Mouse (Mus musculus): Measurements from ENCODE around the gene Prkacb. TPM values are rescaled to one million over a fixed set of nuclear protein-coding genes. Genes with fewer than 3 reads are reported as not detected.

Prkacb gene
- total RNA-seq, 4 experiments from 2014 or later: 234 to 268 (median 254) TPM

- peak in 1 of 2 experiments; percentile 21 for DNase-seq (ENCODE audit: low spot score in 2 of 2)
Measured at GRCm38 (mm10) chr3:146723037-146723436, 89.8 kb downstream of the Prkacb start.

DNA sequence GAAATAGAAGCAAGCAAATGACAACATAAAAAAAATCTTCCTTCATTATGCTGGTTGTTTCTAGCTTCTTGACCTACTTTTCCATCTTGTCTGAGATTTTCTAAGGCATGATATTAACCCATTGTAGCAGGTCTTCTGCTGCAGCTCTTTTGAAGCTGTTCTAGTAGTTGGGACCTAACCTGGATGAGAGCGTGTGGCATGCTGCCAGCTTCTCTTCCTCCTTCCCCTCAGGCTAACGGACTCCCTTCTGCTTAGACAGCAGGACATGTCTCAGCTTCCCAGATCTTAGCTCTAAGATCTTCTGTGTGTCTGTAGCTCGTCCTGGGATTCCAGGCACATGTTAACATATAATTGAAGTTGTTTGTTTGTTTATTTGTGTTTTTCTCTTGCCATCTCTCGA lies 93.1 kb downstream of the Prkacb start:
- DNase-seq (ENCODE audit: low spot score in 2 of 2): no peak

- DNase-seq (ENCODE audit: low spot score in 2 of 2): no peak
Measured at GRCm38 (mm10) chr3:146718251-146718650, 94.5 kb downstream of the Prkacb start.

GRCm38 (mm10) chr3:146712305-146712704 lies 100.5 kb downstream of the Prkacb start:
- DNase-seq (ENCODE audit: low spot score in 2 of 2): no peak

GRCm38 (mm10) chr3:146711559-146711958 lies 101.2 kb downstream of the Prkacb start:
- peak; percentile 21 to 34 for DNase-seq (ENCODE audit: low spot score in 2 of 2)

GRCm38 (mm10) chr3:146711084-146711483 lies 101.7 kb downstream of the Prkacb start:
- no peak for DNase-seq (ENCODE audit: low spot score in 2 of 2)

DNA sequence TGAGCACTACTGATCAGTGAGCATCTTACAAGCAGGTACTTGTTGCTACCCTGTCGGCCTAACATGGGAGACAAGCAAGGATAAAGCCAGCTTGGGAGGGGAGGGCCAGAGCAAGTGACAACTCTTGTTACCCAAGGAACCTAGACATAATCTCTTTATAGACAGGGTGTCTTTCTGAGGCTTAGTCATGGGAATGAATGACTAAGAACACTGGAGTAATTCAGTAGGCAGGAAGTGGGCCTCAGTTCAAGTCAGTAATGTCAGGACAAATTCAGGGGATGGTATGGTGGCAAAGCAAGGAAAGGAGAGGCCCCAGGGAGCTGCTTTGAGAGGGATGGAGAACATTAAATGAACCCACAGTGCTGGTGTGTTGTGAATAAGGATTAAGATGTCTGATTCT lies 103.7 kb downstream of the Prkacb start:
- DNase-seq (ENCODE audit: low spot score in 2 of 2): no peak

DNA sequence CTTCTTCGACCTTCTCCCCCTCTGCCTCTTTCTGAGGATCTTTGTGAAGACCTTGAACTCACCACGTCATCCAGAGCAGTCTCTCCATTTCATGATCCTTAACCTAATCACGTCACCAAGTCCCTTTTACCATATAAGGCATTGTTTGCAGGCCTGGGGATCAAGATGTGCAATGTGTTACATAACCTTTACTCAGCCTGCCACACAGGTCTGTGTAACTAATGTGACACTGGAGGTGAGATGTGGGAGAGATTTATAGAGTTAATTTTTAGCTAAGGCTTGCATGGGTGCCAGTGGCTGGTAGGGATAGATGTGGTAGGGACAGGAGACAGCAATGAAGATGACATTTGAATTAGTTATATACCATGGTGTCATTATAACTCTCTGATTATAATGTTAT lies 104.4 kb downstream of the Prkacb start:
- DNase-seq (ENCODE audit: low spot score in 2 of 2): no peak

GRCm38 (mm10) chr3:146704099-146704498 lies 108.7 kb downstream of the Prkacb start:
- DNase-seq (ENCODE audit: low spot score in 2 of 2): no peak

DNA sequence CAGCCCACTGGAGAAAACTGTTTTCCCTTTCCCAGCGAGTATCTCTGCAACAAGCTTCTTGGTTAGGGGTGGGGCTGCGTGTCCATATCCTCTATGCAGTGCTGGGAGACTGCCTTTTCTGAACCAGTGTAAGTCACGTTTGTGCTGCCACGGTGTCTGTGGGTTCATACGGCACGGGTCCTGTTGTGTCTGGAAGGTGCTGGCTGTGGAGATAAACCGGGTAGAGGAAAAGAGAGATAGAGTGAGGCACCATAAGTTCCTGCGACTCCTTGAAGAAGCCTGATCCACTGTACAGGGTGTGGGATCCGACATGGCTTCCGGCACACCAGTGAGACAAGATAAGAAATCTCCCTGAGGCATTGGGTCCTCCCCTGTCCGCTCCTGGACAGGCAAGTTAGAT lies 112.7 kb downstream of the Prkacb start:
- no peak for DNase-seq (ENCODE audit: low spot score in 2 of 2)

DNA sequence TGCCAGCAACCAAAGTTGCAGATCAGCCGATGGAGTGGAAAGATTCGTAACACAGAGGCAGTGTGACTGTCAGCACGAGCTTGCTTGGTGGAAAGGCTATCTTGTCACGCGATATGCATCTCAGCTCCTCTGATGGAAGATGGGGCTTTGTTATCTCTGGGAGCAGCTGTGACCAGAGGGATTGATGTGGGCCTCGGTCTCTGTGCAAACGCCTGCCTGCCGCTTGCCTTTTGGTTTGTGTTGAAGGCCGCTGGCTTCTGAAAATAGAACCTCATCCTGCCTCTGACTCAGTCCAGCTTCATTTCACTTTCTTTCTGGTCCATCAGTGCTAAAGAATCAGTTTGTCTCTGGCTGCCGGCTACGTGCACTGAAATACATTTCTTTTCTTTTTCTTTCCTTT lies 113.8 kb downstream of the Prkacb start:
- no peak for DNase-seq (ENCODE audit: low spot score in 2 of 2)

GRCm38 (mm10) chr3:146692547-146692946 lies 120.2 kb downstream of the Prkacb start:
- no peak for DNase-seq (ENCODE audit: low spot score in 2 of 2)

DNA sequence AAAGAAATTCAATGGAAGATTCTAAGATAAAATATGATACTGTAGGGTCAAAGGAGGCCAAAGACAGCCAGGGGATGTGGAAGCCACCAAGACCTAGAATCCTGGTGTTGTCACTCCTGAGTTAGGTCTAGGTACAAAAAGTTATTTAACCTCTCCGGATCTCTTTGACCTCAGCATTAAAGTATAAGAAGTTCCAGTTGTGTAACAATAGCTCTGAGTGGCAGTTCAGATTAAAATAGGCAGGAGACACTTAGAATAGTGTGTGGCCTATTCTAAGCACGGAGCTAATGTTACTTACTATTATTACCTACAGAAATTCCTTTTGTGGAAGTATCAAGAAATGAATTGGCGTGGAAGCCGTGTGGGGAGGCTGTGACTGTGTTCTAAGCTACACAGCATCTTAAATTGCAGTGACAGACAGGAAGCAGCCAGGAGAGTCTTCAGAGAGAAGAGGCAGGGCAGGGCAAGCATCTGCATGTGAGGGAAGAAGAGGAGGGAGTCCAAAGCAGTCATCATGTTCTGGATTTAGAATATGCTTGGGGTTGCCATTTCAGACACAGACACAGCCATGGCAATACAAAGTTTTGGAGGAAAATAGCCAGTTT lies 125.6 kb downstream of the Prkacb start:
- DNase-seq (ENCODE audit: low spot score in 2 of 2): no peak

DNA sequence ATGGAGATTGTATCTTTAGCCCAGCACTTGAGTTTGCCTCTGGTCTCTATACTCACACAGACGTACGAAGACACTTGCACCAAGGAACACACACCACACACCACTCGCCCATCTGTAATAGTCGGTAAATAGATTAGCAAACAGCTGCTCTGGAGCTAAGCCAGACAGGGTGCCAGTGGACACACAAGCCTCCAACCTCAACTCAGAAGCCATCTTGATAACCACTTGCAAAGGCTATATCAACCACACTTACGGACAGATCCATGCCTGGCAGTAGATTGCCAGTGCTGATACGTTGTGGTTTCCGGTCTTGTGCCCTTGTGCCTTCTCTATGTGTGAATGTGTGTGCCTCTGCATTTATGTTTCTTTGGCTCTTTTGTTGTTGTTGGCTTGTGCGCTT lies 126.4 kb downstream of the Prkacb start:
- no peak for DNase-seq (ENCODE audit: low spot score in 2 of 2)

DNA sequence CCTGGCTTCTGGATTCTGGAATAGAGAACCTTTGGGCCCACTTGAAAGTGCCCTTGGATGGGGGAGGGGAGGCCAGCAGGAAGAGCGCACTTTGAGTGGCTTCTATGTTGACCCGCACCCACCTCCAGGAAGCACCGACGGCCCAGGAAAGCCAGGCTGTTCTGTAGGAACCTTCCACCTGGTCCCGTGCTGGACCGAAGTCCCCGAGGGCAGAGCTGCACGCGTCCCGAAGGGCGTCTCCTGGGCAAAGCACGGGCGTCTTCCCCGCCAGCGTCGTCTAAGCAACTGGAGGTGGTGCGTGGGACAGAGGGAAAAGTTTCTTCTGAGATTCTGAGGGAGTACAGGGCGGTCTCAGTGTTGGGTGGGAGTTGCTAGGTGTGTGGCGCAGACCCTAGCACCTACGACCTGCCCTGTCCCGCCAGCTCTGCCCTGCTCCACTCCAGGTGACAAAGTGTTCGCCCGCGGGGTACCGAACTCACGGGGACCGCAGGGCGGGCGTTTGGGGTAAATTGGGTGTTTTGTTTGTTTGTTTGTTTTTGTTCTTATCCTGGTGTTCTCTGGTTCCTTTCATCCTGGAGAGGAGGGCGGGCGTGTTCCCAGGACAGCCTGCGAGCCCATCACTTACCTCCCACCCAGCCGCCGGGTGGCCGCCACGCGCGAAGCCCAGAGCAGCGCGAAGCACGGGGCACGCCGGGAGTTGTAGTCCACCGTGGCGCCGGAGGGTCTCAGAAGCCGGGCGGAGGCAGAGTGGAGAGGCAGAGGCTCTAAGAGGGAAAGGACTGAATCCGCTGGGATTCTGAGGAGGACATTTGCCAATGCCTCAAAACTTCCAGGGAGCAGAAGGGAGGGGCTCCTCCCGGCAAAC lies 127.7 kb downstream of the Prkacb start, which contains the start of gene Samd13:
Samd13 (minus strand) TSS at position 782 of the 865 bp plus-strand sequence.
- peak in 1 of 2 experiments; percentile 23 for DNase-seq (ENCODE audit: low spot score in 2 of 2)

DNA sequence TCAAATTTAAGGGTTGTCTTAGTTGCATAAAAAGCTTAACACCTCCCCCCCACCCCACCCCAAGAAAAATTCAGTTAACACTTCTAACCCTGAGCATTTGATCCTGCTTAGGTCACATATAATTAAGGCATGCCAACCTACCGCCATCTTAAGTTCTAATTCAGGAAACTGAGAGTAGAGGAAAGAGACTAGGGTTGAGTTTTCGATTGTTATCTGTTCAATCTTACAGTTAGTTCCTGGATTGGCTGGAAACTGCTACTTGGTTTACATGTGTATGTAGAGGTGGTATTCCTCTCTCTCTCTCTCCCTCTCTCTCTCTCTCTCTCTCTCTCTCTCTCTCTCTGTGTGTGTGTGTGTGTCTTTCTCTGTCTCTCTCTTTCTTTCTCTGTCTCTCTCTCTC lies 129.7 kb downstream of the Prkacb start:
- DNase-seq (ENCODE audit: low spot score in 2 of 2): no peak

DNA sequence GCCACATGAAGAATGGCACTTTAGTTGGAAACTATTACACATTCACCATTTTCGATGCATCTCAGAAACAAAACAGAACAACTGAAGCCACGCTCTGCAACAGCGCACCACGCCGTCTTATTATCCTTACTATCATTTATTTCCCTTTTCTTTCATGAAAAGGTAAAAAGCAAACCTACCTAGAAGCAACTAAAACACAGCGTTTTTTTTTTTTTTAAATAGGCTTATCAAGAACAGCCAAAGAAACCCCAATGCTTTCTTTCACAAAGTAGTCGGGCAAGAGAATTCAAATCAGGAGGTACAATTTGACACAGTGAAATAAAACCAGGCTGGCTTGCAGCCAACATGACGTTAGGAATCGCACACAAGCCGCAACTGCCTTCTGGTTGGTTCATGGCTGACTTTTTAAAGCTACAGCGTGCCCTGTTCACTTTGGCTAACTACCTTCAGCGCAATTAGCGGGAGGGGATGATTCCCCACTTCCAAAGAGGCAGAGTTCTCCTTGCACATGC lies 130.6 kb downstream of the Prkacb start:
- DNase-seq (ENCODE audit: low spot score in 2 of 2): peak; percentile 33 to 68

GRCm38 (mm10) chr3:146681696-146682095 lies 131.1 kb downstream of the Prkacb start:
- DNase-seq (ENCODE audit: low spot score in 2 of 2): no peak

DNA sequence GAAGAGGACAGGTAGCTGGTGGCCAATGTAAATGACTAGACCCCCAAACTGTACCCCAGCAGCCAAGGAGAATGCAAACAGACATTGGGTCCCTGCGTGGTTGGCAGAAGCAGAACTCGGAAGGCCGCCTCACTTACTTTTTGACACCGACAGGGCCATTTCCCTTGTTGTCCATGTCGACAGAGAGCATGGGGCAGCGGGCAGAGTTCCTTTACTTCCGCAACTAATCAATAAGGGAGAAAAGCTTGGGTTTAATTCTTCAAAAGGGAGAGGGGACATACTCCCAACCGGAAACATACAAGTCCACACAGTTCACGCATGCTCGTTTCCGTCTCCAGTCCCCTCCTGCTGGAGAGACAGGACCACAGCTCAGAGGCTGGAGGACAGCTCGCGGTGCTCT lies 132.2 kb downstream of the Prkacb start:
- DNase-seq (ENCODE audit: low spot score in 2 of 2): no peak

DNA sequence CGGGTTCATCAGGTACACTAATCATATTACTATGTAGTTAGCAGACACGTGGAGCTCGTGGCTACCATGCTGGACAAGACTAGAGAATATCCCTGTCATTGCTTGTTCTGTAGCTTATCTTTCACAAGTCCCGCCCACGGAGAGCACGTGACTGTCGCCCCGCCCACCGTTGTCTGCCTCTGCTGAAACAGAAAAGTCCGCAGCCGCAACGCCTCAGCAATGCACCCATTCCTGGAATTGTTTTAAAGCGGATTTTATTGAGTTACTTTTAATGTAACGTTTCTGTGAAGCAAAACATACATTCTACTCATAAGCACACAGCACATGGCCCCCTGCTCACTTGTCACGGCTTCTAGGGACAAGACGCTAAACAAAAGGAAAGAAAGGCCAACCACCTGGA lies 133.1 kb downstream of the Prkacb start:
- DNase-seq (ENCODE audit: low spot score in 2 of 2): no peak
